Mouse (Mus musculus) forebrain, embryonic 15.5 days (tissue): ENCODE results near the gene Fars2. TPM values are rescaled to one million over a fixed set of nuclear protein-coding genes. Genes with fewer than 3 reads are reported as not detected.

Experiments
- ATAC-seq: fragments of 200-750 bp; cut with Nextera tagmentation; replicated peaks from 2 replicates; pipeline ENCODE4 v1.8.0; 2017; ENCODE audit warnings: mild to moderate bottlenecking, moderate TSS enrichment, moderate library complexity
- H3K27ac ChIP-seq: fragments of 300-500 bp; sonication (generic); replicated peaks from 2 replicates; pipeline ENCODE4 v1.5.1; 2015; ENCODE audit warnings: mild to moderate bottlenecking, inconsistent platforms
- H3K27me3 ChIP-seq: fragments of 300-500 bp; sonication (generic); 2 replicates; pipeline ENCODE4 v1.6.1; 2015; ENCODE audit warnings: inconsistent platforms
- H3K36me3 ChIP-seq: fragments of 300-500 bp; sonication (generic); 2 replicates; pipeline ENCODE4 v1.6.1; 2015; ENCODE audit warnings: mild to moderate bottlenecking, inconsistent platforms
- H3K4me1 ChIP-seq: fragments of 300-500 bp; sonication (generic); 2 replicates; pipeline ENCODE4 v1.6.1; 2015; ENCODE audit warnings: inconsistent platforms
- H3K4me2 ChIP-seq: fragments of 300-500 bp; sonication (generic); replicated peaks from 2 replicates; pipeline ENCODE4 v1.6.1; 2015; ENCODE audit warnings: mild to moderate bottlenecking, inconsistent platforms
- H3K4me3 ChIP-seq: fragments of 300-500 bp; sonication (generic); 2 replicates; pipeline ENCODE4 v1.5.1; 2015; ENCODE audit warnings: mild to moderate bottlenecking, inconsistent platforms
- H3K9ac ChIP-seq: fragments of 300-500 bp; sonication (generic); replicated peaks from 2 replicates; pipeline ENCODE4 v1.6.1; 2015; ENCODE audit warnings: mild to moderate bottlenecking, inconsistent platforms
- H3K9me3 ChIP-seq: fragments of 300-500 bp; sonication (generic); 2 replicates; pipeline ENCODE4 v1.6.1; 2016; ENCODE audit warnings: inconsistent platforms
- WGBS: fragments of 180-500 bp; shearing (Covaris S2); methylation state at CpG from one replicate; pipeline ENCODE4 v1.1.7; 2015; ENCODE audit warnings: mixed read lengths; 5-methylcytosine and 5-hydroxymethylcytosine counted together
- polyA plus RNA-seq: library from polyadenylated mRNA; unstranded; fragments of >200 nt; fragmentation: Nextera tagmentation; extraction: Ambion mirVana; gene quantifications from 2 replicates; pipeline ENCODE4 v1.2.1, GENCODE M21; 2015

Fars2 gene
- polyA plus RNA-seq, 1 experiment from 2014 or later, result 36.5 TPM

DNA sequence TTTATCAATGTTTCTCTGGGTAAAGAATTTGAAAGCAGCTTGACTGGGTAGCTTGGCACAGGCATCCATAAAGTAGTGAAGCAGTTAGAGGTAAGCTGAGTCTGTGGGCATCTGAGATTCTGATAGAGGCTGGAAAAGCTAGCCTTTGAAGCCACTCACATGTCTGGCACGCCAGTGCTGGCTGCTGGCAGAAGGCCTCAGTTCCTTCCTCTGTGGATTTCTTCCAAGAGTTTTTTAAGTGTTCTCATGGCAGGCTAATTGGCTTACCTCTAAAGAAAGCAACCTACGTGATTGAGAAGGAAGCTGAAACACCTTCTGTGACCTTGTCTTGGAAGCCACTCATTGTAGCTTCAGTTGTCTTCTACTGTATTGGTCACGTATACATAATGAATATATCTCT lies 600.2 kb downstream of the Fars2 start:
- WGBS, result 54% methylated on average over 3 of the region's 3 CpGs
- peaks cover 8% of the 10 kb centered on the region for H3K27me3 ChIP-seq
- H3K4me3 ChIP-seq, result no peak overlapping the region
- no peaks in the 10 kb centered on the region for H3K4me1 ChIP-seq
- H3K36me3 ChIP-seq, result no peaks in the 10 kb centered on the region
- H3K9me3 ChIP-seq, result no peaks in the 10 kb centered on the region
- no peak overlapping the region for H3K4me2 ChIP-seq
- H3K27ac ChIP-seq, result peak overlapping the region; percentile 21; the same call in 1 of the 2 replicates
- ATAC-seq, result peak; percentile 23; the same call in 1 of the 2 replicates
- H3K9ac ChIP-seq, result no peak overlapping the region

DNA sequence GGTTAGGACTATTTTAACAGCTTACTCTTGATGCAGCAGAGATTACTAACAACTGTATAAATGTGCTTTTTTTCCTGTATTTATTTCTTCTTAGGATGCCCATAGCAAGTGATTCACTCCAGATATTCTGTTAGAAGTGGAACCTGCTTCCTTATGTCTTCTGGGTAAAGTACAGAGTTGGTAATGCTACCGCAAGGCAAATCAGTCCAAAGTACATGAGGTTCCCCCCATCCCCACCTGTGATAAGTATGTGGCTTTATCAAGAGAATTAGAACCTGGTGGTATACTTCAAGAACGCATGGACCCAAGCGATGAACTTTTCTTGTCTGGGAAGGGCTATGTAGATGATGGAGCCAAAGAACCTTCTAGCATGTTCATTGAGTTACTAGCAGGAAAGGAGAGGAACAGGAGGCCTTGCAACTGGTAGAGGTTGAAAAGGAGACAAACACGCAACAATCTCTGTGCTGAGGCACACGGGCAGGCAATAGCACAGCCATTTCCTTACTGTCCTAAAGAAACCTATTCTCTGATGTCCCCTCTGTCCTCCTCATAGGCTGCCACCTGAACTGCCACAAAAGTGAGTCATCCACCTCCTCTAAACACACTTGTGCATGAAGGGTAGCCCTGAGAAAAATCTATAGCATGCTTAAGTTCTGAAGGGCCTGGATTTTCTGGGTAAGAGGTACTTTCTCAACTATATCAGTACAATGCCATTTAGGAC lies 603.2 kb downstream of the Fars2 start:
- Histone ChIP-seq H3K4me1 (peaks cover 27% of the 10 kb centered on the region), H3K9ac (no peak overlapping the region), H3K36me3 (no peaks in the 10 kb centered on the region), H3K4me3 (no peak overlapping the region), H3K27ac (no peak overlapping the region), H3K27me3 (peaks cover 24% of the 10 kb centered on the region), H3K9me3 (no peaks in the 10 kb centered on the region), H3K4me2 (no peak overlapping the region)
- WGBS, result 95% methylated on average over 5 of the region's 5 CpGs
- ATAC-seq, result no peak

DNA sequence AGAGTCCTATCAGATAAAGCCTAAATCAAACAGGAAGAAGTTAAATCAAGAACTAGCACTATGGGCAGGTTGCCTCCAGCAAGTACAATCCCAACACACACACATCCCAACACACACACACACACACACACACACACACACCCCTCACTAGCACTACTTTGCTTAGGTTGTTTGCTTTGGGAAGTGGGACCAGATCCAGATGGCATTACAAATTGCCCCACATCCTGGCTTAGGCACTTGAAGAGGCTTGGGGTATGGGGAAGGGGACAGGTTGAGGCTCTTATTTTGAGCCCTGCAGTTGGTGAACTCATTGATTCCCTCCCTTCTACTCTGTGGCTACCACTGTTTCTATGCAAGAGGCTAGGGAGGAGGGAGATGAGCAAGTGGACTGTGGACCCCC lies 605.1 kb downstream of the Fars2 start:
- Histone ChIP-seq H3K4me1 (peaks cover 42% of the 10 kb centered on the region), H3K4me2 (no peak overlapping the region), H3K4me3 (no peak overlapping the region), H3K27me3 (peaks cover 24% of the 10 kb centered on the region), H3K27ac (no peak overlapping the region), H3K9me3 (no peaks in the 10 kb centered on the region), H3K36me3 (no peaks in the 10 kb centered on the region), H3K9ac (no peak overlapping the region)
- ATAC-seq, result no peak

DNA sequence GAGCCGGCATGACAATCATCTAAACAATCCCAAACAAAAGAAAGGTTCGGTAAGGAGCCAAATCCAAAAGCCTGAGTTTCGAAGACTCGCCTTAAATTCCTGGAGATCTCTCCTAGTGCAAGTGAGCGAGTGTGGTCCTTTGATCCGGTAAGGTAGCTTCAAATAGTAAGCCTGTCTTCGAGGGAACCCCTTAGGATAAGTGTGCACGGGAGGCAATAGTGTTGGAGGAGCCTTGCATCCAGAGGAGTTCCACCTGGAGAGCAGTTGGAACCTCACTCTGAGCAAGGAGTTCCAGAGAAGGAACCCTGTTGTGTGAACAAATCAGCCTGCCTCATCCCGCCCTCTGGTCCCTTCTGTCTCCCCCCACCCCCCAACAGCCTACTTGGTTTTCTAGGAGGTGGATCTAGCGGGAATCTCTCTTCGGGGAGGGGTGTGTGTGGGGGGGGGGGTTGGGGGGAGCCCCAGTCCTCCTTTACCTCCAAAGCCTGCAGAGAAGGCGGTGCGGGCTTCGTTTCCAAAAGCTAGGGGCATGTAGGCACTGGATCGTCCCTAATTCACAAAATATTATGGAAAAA lies 606.6 kb downstream of the Fars2 start:
- H3K4me2 ChIP-seq, result peak overlapping the region; percentile 40
- peaks cover 47% of the 10 kb centered on the region for H3K4me1 ChIP-seq
- H3K4me3 ChIP-seq, result peak overlapping the region; percentile 28
- H3K27me3 ChIP-seq, result peaks cover 31% of the 10 kb centered on the region
- peak overlapping the region; percentile 87 for H3K27ac ChIP-seq
- 3% methylated on average over 15 of the region's 15 CpGs for WGBS
- no peaks in the 10 kb centered on the region for H3K36me3 ChIP-seq
- no peaks in the 10 kb centered on the region for H3K9me3 ChIP-seq
- peak overlapping the region; percentile 29 for H3K9ac ChIP-seq
- 0 out of 2 replicates have a peak, but pooled peaks have one; percentile 4 for ATAC-seq

DNA sequence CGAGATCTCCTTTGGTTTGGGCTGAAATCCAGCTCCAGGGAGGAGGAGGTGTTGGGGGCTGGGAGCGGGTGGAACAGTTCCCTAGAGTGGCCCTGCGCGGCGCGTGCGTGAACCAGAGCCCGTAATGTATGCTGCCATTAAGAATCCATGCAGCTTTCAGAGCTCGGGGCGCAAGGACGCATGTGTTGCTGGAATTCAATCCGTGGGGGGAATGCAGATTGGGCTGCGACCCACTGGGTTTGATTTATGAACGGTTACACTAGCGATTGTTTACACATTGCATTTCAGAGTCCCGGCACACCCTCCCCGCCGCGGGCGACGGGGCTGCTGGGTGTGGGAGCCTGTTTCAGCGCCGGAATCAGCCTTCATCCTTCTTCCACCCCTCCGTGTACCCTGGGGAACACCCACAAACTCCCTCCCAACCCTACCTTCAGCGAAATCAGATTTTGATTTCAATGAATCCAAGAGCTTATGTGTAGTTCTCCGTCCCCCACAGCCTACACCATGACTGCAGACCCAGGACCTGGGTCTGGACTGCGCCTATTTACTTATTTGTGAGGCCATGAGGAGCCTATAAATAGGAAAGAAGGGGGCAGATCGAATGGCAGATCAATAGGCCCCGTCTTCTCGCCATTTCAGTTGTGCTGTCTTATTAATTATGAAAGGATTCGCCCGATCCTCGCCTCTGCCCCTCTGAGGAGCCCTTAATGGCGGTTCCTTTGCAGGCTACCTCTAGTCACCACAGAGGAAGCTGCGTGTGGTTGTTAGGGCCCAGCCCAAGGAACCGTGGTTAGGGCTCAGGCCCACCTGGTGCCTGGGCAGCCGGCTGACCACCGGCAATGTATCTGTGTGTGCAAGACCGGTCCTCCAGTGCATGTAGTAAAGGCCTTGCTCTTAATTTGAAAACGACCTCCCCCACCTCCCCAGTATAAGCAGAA lies 607.6 kb downstream of the Fars2 start:
- no peaks in the 10 kb centered on the region for H3K9me3 ChIP-seq
- H3K9ac ChIP-seq, result peak overlapping the region; percentile 29
- no peaks in the 10 kb centered on the region for H3K36me3 ChIP-seq
- WGBS, result 3% methylated on average over 40 of the region's 40 CpGs
- peak overlapping the region; percentile 28 for H3K4me3 ChIP-seq
- ATAC-seq, result peak; percentile 73
- peaks cover 53% of the 10 kb centered on the region for H3K4me1 ChIP-seq
- H3K27ac ChIP-seq, result peak overlapping the region; percentile 87
- peak overlapping the region; percentile 40 for H3K4me2 ChIP-seq
- peaks cover 35% of the 10 kb centered on the region for H3K27me3 ChIP-seq

DNA sequence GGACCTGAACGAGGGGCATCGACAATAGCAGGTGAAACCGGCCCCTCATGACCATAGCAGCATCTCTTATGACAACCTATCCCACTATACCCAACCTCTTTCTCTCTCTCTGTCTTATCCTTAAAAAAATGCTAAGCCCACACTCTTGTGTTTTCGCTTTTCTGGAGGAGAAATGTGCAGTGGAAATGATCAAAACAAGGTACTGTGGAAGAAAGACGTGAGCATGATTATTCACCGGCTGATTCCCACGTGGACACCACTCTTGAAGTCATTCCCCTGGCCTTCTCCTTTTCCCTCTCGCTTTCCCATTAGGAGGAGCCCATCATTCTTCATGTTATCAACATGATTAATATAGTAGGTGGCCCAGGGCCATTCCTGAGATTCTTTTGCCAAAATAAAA lies 608.7 kb downstream of the Fars2 start:
- H3K9ac ChIP-seq, result 0 out of 2 replicates have a peak overlapping the region, but pooled peaks have one; percentile 16
- H3K27ac ChIP-seq, result peak overlapping the region; percentile 98
- peaks cover 58% of the 10 kb centered on the region for H3K4me1 ChIP-seq
- no peaks in the 10 kb centered on the region for H3K36me3 ChIP-seq
- H3K9me3 ChIP-seq, result no peaks in the 10 kb centered on the region
- no peak overlapping the region for H3K4me3 ChIP-seq
- 8% methylated on average over 8 of the region's 8 CpGs for WGBS
- no peak for ATAC-seq
- peaks cover 35% of the 10 kb centered on the region for H3K27me3 ChIP-seq
- H3K4me2 ChIP-seq, result peak overlapping the region; percentile 60

DNA sequence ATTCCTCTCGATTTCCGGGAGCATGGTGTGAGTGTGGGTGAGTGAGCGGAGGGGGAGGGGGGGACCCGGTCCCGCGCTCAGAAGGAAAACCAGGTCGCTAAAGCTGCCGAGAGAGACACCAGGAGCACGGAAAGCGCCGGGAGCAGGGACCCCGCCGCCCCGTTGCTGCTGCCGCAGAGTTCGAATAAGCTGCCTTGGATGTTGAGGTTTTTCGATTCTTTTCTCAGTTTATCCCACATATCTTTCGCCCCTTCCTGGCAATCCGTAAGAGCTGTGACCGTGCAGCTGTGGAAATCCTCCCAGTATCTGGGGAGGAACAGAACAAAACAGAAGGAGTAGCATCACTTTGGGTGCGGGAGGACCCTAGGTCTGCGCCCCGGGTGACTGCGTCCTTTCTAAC lies 609.3 kb downstream of the Fars2 start:
- peaks cover 58% of the 10 kb centered on the region for H3K4me1 ChIP-seq
- no peaks in the 10 kb centered on the region for H3K36me3 ChIP-seq
- peak overlapping the region; percentile 60 for H3K4me2 ChIP-seq
- peak overlapping the region; percentile 98 for H3K27ac ChIP-seq
- H3K9me3 ChIP-seq, result no peaks in the 10 kb centered on the region
- H3K4me3 ChIP-seq, result peak overlapping the region; percentile 41
- no peak for ATAC-seq
- H3K9ac ChIP-seq, result peak overlapping the region; percentile 56
- 0% methylated on average over 24 of the region's 24 CpGs for WGBS
- H3K27me3 ChIP-seq, result peaks cover 35% of the 10 kb centered on the region

DNA sequence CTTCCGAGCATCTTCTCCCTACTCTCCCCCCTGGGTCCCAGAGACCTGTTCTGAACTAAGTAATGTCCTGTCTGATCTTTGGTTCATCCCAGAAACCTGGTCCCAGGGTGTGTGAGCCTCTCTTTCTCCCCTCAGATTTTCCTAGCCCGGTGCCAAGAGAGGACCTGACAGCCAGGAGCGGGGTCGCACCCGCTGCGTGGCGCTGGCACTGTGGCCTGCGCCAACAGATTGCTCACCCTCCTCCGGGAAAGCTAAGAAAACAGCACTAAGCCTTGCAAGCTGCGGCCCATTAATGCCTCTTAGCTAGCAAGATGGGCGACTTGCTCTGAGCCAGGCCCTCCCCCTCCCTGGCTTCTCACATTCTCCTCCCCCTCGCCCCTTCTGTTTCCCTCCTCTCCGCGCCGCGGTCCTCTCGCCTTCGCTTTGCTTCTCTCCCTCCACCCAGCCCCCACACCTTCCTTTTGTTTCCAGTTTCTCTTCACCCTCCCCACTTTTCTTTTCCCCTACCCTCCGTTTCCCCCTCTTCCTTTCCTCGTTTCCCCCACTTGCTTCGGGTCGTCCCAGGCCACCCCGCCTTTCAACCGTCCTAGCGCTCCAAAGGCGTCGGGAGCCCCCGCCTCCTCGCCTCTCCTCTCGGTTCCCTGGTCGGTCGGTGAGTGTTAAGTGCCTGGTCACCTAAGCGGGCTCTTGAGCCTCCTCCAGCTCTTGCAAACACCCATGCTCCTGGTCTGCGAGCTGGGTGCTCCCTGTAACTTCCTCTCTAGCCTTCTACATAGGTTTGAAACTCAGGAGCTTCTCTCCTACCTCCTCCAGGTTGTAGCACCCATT lies 610.0 kb downstream of the Fars2 start:
- peak overlapping the region; percentile 41 for H3K4me3 ChIP-seq
- peaks cover 29% of the 10 kb centered on the region for H3K27me3 ChIP-seq
- H3K9me3 ChIP-seq, result no peaks in the 10 kb centered on the region
- WGBS, result under 1% methylated on average over 34 of the region's 34 CpGs
- no peaks in the 10 kb centered on the region for H3K36me3 ChIP-seq
- peak; percentile 76 for ATAC-seq
- peak overlapping the region; percentile 56 for H3K9ac ChIP-seq
- H3K27ac ChIP-seq, result peak overlapping the region; percentile 98
- peak overlapping the region; percentile 60 for H3K4me2 ChIP-seq
- peaks cover 62% of the 10 kb centered on the region for H3K4me1 ChIP-seq

DNA sequence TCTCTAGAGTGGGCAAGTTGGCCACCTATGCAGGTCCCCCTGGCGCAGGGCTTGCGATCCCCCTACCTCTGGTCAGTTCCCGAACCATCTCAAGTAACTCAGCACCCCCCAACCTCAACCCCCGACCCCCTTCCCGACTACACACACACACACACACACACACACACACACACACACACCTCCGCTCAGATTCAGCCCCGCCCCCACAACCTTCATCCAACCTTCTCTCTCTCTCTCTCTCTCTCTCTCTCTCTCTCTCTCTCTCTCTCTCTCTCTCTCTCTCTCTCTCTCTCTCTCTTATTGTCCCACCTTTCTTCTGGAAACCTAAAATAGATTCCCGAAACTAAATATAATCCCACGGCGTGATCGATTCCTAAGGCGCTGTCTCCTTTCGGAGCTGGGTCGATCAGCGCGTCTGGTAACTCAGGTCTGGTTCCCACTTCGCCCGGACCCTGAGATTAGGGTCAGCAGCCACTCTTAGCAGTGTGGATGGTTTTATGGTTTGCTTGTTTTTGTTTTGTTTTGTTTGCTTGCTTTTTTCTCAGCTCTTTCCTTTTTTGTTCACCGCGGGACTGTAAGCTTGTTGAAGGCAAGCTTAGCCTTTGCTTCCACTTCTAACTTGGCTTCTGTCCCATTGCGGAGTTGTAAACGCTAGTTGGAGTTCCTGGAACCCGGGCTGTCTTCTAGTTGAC lies 610.7 kb downstream of the Fars2 start:
- Histone ChIP-seq H3K4me1 (peaks cover 61% of the 10 kb centered on the region), H3K27me3 (peaks cover 22% of the 10 kb centered on the region), H3K36me3 (no peaks in the 10 kb centered on the region), H3K4me2 (peak overlapping the region; percentile 60), H3K9me3 (no peaks in the 10 kb centered on the region), H3K4me3 (peak overlapping the region; percentile 41), H3K9ac (peak overlapping the region; percentile 56), H3K27ac (peak overlapping the region; percentile 98)
- WGBS, result 6% methylated on average over 21 of the region's 23 CpGs
- no peak for ATAC-seq

DNA sequence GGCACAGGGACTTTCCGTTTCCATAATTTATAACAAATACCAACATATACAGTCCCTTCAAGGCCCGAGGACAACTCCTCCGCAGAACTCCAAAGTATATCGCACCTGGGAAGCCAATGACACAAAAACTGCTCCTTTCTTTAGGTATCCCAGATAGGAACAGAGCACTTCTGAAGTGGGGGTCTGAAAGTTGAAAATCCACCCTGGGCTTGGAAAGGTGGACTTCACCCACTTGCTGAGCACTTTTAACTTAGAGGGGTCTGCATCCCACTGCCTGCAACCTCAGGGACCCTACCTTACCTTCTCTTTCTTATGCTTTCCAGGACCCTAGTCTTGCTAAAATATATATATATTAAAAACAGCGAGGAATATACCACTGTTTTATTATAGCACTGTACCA lies 611.3 kb downstream of the Fars2 start:
- Histone ChIP-seq H3K36me3 (no peaks in the 10 kb centered on the region), H3K9me3 (no peaks in the 10 kb centered on the region), H3K4me1 (peaks cover 55% of the 10 kb centered on the region), H3K9ac (no peak overlapping the region), H3K27me3 (peaks cover 17% of the 10 kb centered on the region), H3K27ac (peak overlapping the region; percentile 98), H3K4me2 (peak overlapping the region; percentile 60), H3K4me3 (peak overlapping the region; percentile 27)
- 14% methylated on average over 5 of the region's 5 CpGs for WGBS
- ATAC-seq, result no peak
